Mouse (Mus musculus) common myeloid progenitor, adult 5-6 weeks (primary cell): Measurements from ENCODE around the gene Sec13. TPM values are rescaled to one million over a fixed set of nuclear protein-coding genes. Genes with fewer than 3 reads are reported as not detected.
"Not testable (repeated sequence)": the region's sequence is repeated elsewhere in the genome, so short reads cannot be mapped to it uniquely, and the experiment has no call there.

Experiments
- ATAC-seq: replicated peaks from 2 replicates; pipeline ENCODE4 v1.8.0; 2016; ENCODE audit warnings: low read depth, mild to moderate bottlenecking, moderate TSS enrichment, inconsistent platforms; ENCODE audit not compliant: poor library complexity, severe bottlenecking
- total RNA-seq: library from RNA; stranded (forward); fragments of 200-1000, 187-1606 nt; gene quantifications from 2 replicates; pipeline ENCODE4 v1.2.3, GENCODE M21; 2017

The Sec13 gene
- total RNA-seq, 1 experiment from 2014 or later, result 90.0 TPM

DNA sequence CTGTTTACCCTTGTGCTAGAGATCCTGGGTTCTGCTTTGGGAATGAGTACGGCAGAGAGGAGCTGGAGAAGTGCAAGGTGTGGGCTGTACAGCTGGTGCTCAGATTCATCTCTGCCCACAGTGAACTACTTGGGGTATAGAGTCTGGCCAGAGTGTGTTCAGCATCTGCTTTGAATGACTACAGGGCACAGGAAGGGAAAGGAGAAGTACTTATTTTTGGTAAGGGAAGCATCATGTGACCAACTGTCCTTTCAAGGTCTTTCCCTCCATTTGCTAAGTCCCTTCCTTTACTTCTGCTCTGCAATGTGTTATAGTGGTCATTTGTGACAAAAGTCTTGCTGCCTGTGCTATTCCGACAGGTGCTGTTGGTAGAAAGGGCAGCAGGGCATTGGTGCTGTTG is 26.3 kb downstream of the Sec13 start:
- peak; percentile 76 for ATAC-seq

- ATAC-seq, result not testable (repeated sequence)
Observed at GRCm38 (mm10) chr6:113713389-113713788, 27.2 kb downstream of the Sec13 start.

GRCm38 (mm10) chr6:113712718-113713117 is 27.8 kb downstream of the Sec13 start:
- no peak for ATAC-seq

- ATAC-seq, result no peak
Observed at GRCm38 (mm10) chr6:113697222-113698205, 43.0 kb downstream of the Sec13 start.

DNA sequence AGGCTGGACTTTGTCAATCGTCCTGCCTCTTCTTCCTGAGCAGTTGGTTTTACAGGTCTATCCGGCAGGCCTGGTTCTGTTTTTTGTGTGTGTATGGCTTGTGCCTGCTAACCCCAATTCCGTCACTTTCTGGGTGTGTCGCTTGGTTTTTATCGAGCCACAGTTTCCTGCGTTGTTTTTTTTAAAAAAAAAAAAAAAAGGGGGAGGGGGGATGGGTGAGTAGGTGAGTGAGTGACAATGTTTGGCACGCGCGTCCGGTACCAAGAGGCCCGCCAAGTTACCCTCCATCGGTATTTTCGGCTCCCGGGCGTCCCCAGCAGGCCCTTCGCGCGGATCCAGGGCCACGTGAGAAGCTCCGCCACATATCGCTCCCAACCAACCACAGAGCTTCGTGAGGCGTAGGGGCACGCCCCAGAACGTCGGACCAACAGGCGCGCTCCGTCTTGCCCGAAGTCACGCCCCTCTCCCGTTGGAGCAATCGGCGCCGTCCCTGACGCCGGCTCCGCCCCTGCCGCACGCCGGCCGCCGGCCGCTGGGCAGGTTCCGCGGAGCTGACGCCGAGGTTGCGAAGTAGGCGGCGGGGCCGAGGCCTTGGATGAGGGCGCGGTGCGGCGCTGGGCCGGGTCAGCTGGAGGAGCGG is 43.8 kb downstream of the Sec13 start, which contains the start of gene Tatdn2:
Gene Tatdn2 (plus strand): TSS at position 469 of the 640 bp plus-strand sequence.
- ATAC-seq, result peak; percentile 90

DNA sequence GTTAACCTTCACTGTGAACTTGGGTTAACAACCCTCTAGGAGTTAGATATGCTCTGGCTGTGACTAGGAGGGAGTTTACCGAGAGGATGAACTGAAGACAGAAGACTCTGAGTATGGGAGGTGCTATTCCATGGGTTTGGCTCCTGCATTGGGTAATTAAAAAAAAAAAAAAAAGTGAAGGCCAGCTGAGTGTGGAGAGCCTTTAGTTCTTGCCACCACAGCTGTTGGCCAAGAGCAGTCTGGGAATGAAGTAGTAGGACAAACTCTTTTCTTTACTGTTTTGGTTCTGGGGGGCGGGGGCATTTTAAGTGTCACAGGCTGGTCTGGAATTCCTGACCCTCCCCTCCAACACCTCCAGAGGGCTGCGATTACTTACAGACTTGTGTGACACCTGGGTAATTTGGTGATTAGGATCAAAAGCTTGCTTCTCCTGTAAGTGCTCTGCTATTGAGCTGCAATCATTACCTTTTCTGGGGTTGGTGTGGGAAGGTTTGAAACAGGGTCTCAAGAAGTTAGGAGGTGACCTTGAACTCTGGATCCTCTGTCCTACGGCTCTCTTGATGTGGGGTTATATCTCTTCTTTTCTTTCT is 44.7 kb downstream of the Sec13 start:
- no peak for ATAC-seq

GRCm38 (mm10) chr6:113695203-113695602 is 45.3 kb downstream of the Sec13 start:
- no peak for ATAC-seq

DNA sequence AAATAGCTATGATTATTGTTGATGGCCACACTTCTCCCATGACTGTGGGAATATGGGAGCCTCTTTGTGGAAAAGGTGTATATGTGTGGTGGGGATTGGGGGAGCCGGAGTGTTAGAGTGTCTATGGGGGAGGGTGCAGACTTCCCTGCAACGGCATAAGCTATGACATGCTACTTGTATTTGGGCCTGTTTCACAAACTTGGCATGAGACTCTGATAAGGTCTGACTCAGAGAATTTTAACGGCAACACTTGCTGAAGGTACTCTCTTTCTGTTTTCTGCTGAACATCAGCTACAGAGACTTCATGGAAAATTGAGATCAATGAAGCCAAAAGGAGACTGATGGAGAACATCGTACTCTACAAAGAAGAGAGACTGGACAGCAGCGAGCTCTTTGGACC is 47.2 kb downstream of the Sec13 start:
- no peak for ATAC-seq

DNA sequence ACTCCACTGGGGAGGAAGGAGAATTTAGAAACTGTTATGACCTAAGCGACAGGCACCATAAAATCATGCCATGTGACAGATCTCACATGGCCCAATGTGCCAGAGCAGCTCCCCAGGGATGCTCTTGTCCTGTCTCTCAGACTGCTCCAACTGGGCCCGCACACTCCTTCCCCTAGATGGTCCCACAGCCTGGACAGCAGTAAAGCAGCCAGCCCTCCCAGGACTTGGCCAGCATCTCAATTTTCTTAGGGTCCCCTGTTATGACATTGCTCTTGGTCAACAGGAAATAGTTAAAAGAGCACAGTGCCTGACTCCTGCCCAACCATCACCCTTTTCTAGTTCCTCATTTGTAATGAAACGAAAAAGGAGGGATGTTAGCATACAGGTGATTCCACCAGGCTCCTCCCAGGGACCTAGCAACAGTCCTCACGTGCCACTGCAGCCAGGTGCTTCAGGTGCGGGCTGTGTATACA is 47.8 kb downstream of the Sec13 start:
- ATAC-seq, result no peak

GRCm38 (mm10) chr6:113691084-113691462 is 49.5 kb downstream of the Sec13 start:
- ATAC-seq, result peak; percentile 43

- ATAC-seq, result peak; percentile 62
Observed at GRCm38 (mm10) chr6:113690400-113691083, 50.0 kb downstream of the Sec13 start.

DNA sequence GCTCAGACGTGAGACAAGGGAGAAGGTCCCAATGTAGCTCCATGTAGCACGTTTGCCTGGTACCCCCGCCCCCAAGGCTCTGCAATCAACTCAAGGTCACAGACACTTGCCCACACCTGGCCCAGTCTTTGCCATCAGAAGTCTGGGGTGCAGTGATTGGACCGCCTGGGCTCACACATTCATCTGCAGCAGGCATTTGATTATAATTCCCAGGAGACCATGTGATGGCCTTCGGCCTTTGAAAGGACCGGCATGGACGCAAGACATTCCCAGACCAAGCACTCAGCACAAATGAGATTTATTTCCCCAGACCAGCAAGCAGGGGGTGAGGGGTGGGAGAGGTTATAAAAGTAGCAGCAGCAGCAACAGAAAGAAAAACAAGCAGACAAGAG is 50.5 kb downstream of the Sec13 start:
- no peak for ATAC-seq

GRCm38 (mm10) chr6:113686551-113687125 is 53.9 kb downstream of the Sec13 start:
- no peak for ATAC-seq

DNA sequence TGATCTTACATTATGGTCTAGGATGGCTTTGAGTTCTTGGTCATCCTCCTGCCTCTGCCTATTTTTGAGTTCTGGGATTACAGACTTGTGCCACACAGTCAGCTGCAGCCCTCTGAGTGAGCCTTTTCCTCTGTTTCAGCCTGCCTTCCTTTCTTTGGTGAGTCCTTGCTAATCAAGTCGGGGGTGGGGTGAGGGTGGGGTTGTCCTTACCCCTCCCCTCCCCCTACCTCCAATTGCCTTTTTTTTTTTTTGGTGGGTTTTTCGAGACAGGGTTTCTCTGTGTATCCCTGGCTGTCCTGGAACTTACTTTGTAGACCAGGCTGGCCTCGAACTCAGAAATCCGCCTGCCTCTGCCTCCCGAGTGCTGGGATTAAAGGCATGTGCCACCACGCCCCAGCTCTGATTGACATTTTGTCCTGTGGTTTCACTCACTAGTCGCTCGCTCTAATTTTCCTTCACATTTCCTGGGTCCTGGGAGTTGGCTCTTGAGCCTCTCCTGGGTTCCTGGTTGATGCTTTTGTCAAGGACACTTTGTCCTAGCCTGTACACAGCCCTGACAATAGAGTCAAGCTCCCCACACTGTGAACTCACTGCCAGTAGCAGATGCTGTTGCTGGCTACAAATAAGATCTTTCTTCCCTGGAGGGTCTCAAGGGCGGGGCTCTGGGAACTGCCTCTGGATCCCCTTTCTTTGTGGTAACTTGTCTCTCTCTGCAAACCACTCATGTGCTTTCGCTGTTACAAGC is 57.3 kb downstream of the Sec13 start:
- ATAC-seq, result no peak

DNA sequence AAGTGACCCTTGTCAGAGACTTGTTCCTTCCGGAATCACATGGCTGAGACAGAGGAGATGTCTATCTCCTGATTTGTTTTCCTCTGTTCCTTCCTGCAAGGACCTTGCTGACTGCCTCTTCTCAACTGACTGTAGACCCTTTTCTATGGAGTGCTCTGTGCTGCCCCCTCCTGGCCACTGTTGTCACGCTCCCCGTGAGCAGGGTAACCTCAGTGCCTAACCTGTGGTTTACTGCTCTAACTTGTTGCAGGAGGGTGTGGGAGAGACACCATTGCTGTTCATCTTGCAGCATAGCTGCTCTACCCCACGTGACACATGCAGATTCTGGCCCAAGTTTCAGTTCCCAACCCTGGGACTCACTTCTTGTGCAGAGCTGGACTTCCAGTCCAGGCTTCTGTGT is 59.3 kb downstream of the Sec13 start:
- peak; percentile 83 for ATAC-seq

DNA sequence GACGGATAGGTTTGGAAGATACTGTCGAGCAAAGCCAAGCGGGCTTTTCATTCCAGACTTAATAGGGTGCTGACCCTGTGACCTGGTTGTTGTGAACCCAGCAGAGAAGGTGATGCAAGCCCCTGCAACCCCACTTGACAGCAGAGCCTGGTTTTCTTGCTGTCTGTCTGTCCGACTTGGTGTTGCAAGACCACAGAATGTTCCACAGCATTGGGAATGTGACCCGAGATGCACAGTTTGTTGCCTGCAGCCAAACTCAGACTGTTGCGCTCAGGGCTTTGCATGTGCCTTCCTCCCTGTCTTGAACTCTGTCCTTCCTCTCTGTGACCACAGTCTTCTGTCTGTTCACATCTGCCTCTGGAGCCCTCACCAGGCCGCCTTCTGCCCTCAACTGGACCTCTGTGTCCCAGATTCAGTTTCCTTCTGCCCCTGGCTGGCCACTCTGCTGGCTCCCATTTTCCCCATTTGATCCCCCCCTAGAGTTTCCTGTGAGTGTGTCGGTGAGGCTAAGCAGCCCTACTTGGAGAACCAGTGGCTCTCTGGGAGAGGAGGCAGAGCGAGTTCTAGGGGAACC is 60.5 kb downstream of the Sec13 start:
- ATAC-seq, result peak; percentile 26; the same call in 1 of the 2 replicates

DNA sequence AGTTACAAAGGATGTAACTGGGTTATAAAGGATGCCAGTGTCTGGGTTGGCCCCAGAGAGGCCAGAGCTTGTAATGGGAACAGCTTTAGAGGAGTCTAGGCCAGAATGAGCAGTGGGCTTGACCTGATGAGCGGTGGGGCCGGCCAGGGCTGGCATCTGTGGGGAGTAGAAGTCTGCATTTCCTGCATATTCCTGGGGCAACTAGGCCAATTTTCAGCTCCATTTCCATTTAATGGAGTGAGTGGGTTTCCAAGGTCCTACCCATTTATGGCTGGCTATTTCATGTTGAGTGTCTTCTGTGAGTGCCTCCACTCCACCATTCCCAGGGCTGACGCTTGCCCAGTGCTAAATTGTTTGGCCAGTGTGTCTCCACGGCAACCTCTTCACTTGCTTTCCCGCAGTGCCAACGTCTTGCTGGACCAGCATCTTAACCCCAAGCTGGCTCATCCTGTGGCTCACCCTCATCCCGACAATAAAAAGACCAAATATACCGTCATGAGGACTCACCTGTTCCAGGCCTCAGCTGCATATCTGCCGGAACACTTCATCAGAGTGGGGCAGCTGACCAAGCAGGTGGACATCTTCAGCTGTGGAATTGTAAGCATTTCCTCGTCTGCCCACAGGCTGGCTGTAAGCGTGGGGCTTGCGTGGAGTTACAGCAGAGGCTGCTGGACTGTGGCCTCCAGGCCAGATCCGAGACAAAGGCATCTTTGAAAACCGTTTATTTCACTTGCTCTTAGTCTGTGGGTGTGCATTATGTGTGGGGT is 62.1 kb downstream of the Sec13 start:
- no peak for ATAC-seq
